8 mouse cellular contexts compared by ENCODE assay signal in genomic region chr13:105054181-105054940, GRCm38 (mm10). TPM values are rescaled to one million over a fixed set of nuclear protein-coding genes. Genes with fewer than 3 reads are reported as not detected.
DNase-seq lines count a peak whose midpoint lies in the region; ATAC-seq and TF ChIP-seq lines count a peak whose summit lies in the region.

Rgs7bp (minus strand) TSS chr13:105054930.

- no peaks in the 10 kb centered on the region for H3K36me3 ChIP-seq in hindbrain, embryonic 12.5 days
- no peaks in the 10 kb centered on the region for H3K36me3 ChIP-seq in lung, embryonic 16.5 days (ENCODE audit: control insufficient read depth, insufficient read depth, low read length)

- peak within 1 kb of the TSS; percentile 69 for H3K9ac ChIP-seq in hindbrain, embryonic 12.5 days
- peak within 1 kb of the TSS; percentile 67 for H3K9ac ChIP-seq in lung, embryonic 16.5 days (ENCODE audit: low read length)

- H3K27ac ChIP-seq in hindbrain, embryonic 12.5 days, result peak within 1 kb of the TSS; percentile 81
- peak within 1 kb of the TSS; percentile 17; the same call in 1 of the 2 replicates for H3K27ac ChIP-seq in lung, embryonic 16.5 days (ENCODE audit: low read length)

- H3K9me3 ChIP-seq in hindbrain, embryonic 12.5 days (replicated peaks), result no peaks in the 10 kb centered on the region
- H3K9me3 ChIP-seq in lung, embryonic 16.5 days (ENCODE audit: control insufficient read depth, low read length), result no peaks in the 10 kb centered on the region

- WGBS in hindbrain, embryonic 12.5 days, result under 1% methylated on average over 75 of the region's 75 CpGs
- under 1% methylated on average over 64 of the region's 75 CpGs for WGBS in lung, embryonic 16.5 days

- peaks cover 14% of the 10 kb centered on the region for H3K4me1 ChIP-seq in hindbrain, embryonic 12.5 days
- H3K4me1 ChIP-seq in lung, embryonic 16.5 days (replicated peaks; ENCODE audit: control insufficient read depth, insufficient read depth, low read length), result no peaks in the 10 kb centered on the region; the same call in 1 of the 2 replicates

- peak; percentile 58 for ATAC-seq in Patski
- ATAC-seq in hindbrain, embryonic 12.5 days (ENCODE audit: low FRiP score), result peak; percentile 92
- peak; percentile 85 for ATAC-seq in lung, embryonic 16.5 days (ENCODE audit: low read depth)

- CTCF ChIA-PET in Patski (lab: Charles Lee), result no interaction called here

- H3K4me3 ChIP-seq in hindbrain, embryonic 12.5 days, result peak within 1 kb of the TSS; percentile 56
- peak within 1 kb of the TSS; percentile 66 for H3K4me3 ChIP-seq in lung, embryonic 16.5 days (ENCODE audit: low read length)

- DNase-seq in Patski (ENCODE audit: low read depth, low spot score), result no peak
- DNase-seq in cerebellum, postnatal 10 days, result peak; percentile 84 to 87
- DNase-seq in frontal cortex, postnatal 25 days (ENCODE audit: low spot score in 2 of 2), result peak; percentile 61 to 68
- DNase-seq in layer of hippocampus, postnatal 14 days (ENCODE audit: low spot score in 2 of 2), result peak; percentile 81 to 84
- DNase-seq in ovary, postnatal 10 days (ENCODE audit: low spot score), result peak; percentile 42
- peak; percentile 60 for DNase-seq in thymus, postnatal 25 days

- H3K4me2 ChIP-seq in hindbrain, embryonic 12.5 days (replicated peaks), result peak within 1 kb of the TSS; percentile 82
- peak within 1 kb of the TSS; percentile 99 for H3K4me2 ChIP-seq in lung, embryonic 16.5 days (ENCODE audit: low read depth, low read length)

- in situ Hi-C loops in Patski (cut with MboI; ENCODE audit: low pct_unique_long_range_greater_than_20kb), result no loop called here

- no peak for TF ChIP-seq CTCF in Patski (IDR thresholded peaks at IDR 0.05)

- peaks cover 75% of the 10 kb centered on the region for H3K27me3 ChIP-seq in Patski
- peaks cover 14% of the 10 kb centered on the region for H3K27me3 ChIP-seq in hindbrain, embryonic 12.5 days
- H3K27me3 ChIP-seq in lung, embryonic 16.5 days (ENCODE audit: control insufficient read depth, insufficient read depth, low read depth, low read length), result peaks cover 11% of the 10 kb centered on the region; the same call in 1 of the 2 replicates

- POLR2A ChIA-PET in Patski (lab: Charles Lee), result no interaction called here

RNA-seq across cellular contexts. Expression of gene Rgs7bp, which starts in this region (rescaled TPM):
- polyA plus RNA-seq in Patski (2021), result not detected
- 2.5 and 3.0 TPM in 2 replicates for polyA plus RNA-seq in hindbrain, embryonic 12.5 days (2016; fragmentation: Nextera tagmentation; extraction: Ambion mirVana)
- total RNA-seq in layer of hippocampus, postnatal 14 days (2021), result 100 to 1,000 TPM; 109 to 121 TPM
- polyA plus RNA-seq in lung, embryonic 16.5 days (2015; fragmentation: Nextera tagmentation; extraction: Ambion mirVana), result 1.1 and 1.2 TPM in 2 replicates

Comparison
In these comparisons a context has a peak if more than half of its experiments do, and no peak if none do; other contexts are left out.
1. Peak in ATAC-seq in Patski; RNA of the gene not detected or under 1 TPM.